Mouse (Mus musculus) CH12.LX (cell line): ENCODE data around the gene Ncf4.

Experiments used
- CHD2 ChIP-seq: IDR thresholded peaks from 2 replicates; pipeline ENCODE4 v1.6.1; 2011; ENCODE audit warnings: low read length, improper control_type of control experiment
- CTCF ChIP-seq, 2 experiments: IDR thresholded peaks in 1 of 2; conservative IDR thresholded peaks in 1 of 2; 2 replicates each; pipeline ENCODE4 v1.5.1; 2011 to 2012; ENCODE audit warnings: low read depth in 2 of 2, low read length in 2 of 2, improper control_type of control experiment in 1 of 2, inconsistent platforms in 1 of 2, mild to moderate bottlenecking in 1 of 2, moderate library complexity in 1 of 2
- E2F4 ChIP-seq: IDR thresholded peaks from 2 replicates; pipeline ENCODE4 v1.6.1; 2011; ENCODE audit warnings: low read depth, low read length, improper control_type of control experiment; ENCODE audit not compliant: insufficient replicate concordance
- EP300 ChIP-seq: IDR thresholded peaks from 2 replicates; pipeline ENCODE4 v1.6.1; 2011; ENCODE audit warnings: low read length, improper control_type of control experiment
- GABPA ChIP-seq: IDR thresholded peaks from 2 replicates; pipeline ENCODE4 v1.6.1; 2012; ENCODE audit warnings: low read depth, low read length, improper control_type of control experiment, inconsistent platforms; ENCODE audit not compliant: insufficient replicate concordance
- JUND ChIP-seq: conservative IDR thresholded peaks from 2 replicates; pipeline ENCODE4 v1.6.1; 2011; ENCODE audit warnings: low read depth, low read length, improper control_type of control experiment
- MAFK ChIP-seq: IDR thresholded peaks from 2 replicates; pipeline ENCODE4 v1.6.1; 2011; ENCODE audit warnings: low read length, improper control_type of control experiment; ENCODE audit not compliant: insufficient replicate concordance
- NRF1 ChIP-seq: IDR thresholded peaks from 2 replicates; pipeline ENCODE4 v1.6.1; 2014; ENCODE audit warnings: low read depth, mild to moderate bottlenecking, inconsistent platforms, low read length, improper control_type of control experiment, moderate library complexity
- POLR2A ChIP-seq: IDR thresholded peaks from 2 replicates; pipeline ENCODE4 v1.6.1; 2011; ENCODE audit warnings: low read depth, mild to moderate bottlenecking, improper control_type of control experiment, low read length
- RAD21 ChIP-seq: IDR thresholded peaks from 2 replicates; pipeline ENCODE4 v1.6.1; 2011; ENCODE audit warnings: low read depth, mild to moderate bottlenecking, low read length, improper control_type of control experiment, moderate library complexity
- TCF12 ChIP-seq: IDR thresholded peaks from 2 replicates; pipeline ENCODE4 v1.6.1; 2014; ENCODE audit warnings: low read depth, mild to moderate bottlenecking, inconsistent platforms, low read length, improper control_type of control experiment
- ZC3H11A ChIP-seq: IDR thresholded peaks from 2 replicates; pipeline ENCODE4 v1.6.1; 2012; ENCODE audit warnings: low read depth, mild to moderate bottlenecking, inconsistent platforms, low read length, improper control_type of control experiment
- ZNF384 ChIP-seq: IDR thresholded peaks from 2 replicates; pipeline ENCODE4 v1.6.1; 2012; ENCODE audit warnings: low read depth, low read length, improper control_type of control experiment, inconsistent platforms

GRCm38 (mm10) chr15:78227816-78228215 lies 16.8 kb upstream of the Ncf4 start:
- TF ChIP-seq POLR2A (no peak), E2F4 (no peak), GABPA (no peak), ZC3H11A (no peak), TCF12 (no peak), CHD2 (no peak), CTCF (conservative IDR thresholded peaks at IDR 0.05 in 1 of 2, IDR thresholded peaks at IDR 0.05 in 1 of 2; ENCODE audit: low read depth in 2 of 2, low read length in 2 of 2) (no peak), NRF1 (no peak), RAD21 (no peak), ZNF384 (no peak), MAFK (no peak), JUND (no peak), EP300 (no peak)
